Mouse (Mus musculus) Muller cell, postnatal 12 days (primary cell): ENCODE results near the gene Rtn3.
A peak's percentile ranks its signal among the peaks of the same experiment; 100 is the strongest.

ENCODE experiments used
- DNase-seq: peaks from one replicate; pipeline ENCODE4 v3.0.0-alpha.2; 2015; ENCODE audit errors: inconsistent ontology term

The Rtn3 gene

DNA sequence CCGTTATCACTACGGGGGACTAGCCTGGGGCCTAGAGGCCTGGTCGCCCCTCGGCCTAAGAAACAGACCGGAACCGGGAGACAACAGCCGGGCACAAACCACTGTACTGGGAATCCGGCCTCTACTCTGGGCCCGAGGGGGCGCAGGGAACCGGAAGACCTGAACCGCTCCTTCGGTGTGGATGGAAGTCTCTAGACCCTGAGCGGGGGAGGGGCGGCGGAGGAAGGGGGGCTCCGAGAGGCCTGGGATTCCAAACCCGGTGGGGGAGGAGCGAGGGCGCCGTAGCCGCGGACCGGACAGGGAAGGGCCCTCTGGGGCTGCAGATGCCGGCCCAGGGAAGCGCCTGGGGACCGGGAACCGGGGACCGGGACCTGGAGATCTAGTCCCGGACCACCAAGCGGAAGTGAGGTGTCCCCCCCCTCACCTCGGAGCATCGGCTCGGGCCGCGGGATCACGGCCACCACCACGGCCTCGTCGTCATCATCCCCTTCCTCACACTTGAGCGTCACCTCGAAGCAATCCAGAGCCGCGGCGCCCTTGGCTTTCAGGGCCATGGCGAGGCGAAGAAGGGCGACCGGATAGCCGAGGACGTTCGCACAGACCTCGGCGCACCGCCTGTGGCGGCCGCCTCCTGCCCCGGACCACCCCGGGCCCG is 100.7 kb downstream of the Rtn3 start:
- peak; percentile 86 for DNase-seq

DNA sequence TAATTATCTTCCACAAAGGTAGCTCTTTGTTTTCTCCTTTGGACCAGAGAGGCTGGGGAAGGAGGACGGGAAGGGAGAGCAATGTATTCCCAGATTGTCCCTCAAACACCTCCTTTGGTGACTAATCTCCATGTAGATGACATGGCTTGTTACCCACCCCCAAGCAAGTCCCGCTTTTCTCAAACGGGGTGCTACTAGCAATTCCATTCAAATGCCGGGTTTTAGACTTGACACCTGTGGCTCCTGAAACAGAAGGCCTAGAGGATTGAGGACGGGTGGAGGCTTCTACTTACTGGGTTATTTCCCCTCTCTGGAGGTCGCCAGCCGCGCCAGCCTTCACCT is 101.2 kb downstream of the Rtn3 start:
- DNase-seq = no peak

DNA sequence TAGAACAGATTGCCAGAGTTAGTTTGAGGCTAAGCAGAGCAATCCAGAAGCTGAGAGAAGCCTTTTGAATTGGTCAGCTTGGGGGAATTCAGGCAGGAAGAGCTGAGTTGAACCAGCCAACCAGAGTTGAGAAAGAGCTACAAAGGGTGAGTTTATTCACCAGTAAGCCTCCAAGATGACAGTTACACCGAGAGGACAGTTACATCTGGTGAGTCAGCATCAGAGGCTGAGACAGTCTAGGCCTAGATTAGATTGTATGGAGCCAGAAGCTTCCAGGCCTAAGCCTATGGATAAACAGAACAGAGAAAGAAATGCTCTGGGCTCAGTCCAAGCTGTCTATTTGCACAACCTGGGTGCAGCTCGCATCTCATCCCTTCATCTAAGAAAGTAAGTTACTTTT is 105.4 kb downstream of the Rtn3 start:
- DNase-seq = no peak
